Mouse (Mus musculus): ENCODE measurements around the gene Tmc8.

GRCm38 (mm10) chr11:117778031-117778430 is 3.8 kb upstream of the Tmc8 start:
- TF ChIP-seq CTCF (IDR thresholded peaks at IDR 0.05; ENCODE audit: low read depth, low read length), result no peak
- no peak for TF ChIP-seq POLR2A (IDR thresholded peaks at IDR 0.05; ENCODE audit: insufficient read depth, low read length)
- no peak for TF ChIP-seq EP300 (IDR thresholded peaks at IDR 0.05; ENCODE audit: insufficient read depth, low read depth, low read length)

Data from ES-Bruce4 (cell line).